Mouse (Mus musculus): ENCODE results near the gene Rnf43. TPM values are rescaled to one million over a fixed set of nuclear protein-coding genes. Genes with fewer than 3 reads are reported as not detected.

The Rnf43 gene
- total and polyA plus RNA-seq, 3 experiments = 14.6 to 17.3 TPM; not detected in 1

DNA sequence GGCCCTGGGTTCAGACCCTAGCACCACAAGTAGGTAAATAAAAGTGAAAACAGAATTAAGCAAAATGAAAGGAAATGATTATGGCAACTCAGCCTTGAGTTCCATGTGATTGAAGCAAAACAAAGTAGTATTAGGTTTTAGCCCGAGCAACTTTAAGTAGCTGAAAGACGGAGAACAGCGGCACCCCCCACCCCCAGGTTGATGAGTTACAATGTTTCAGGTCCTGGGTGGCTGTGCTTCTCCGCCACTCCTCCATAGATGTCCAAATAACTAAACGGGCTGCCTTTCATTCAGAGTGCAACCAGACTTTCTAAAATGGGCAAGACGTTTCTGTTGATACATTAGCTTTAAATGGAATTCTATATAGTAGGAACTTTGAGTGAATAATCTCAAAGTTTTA is 13.1 kb downstream of the Rnf43 start:
- no peak for DNase-seq (ENCODE audit: low read depth, low spot score)
- TF ChIP-seq TAL1 (IDR thresholded peaks at IDR 0.05; ENCODE audit: low read length) = no peak
- no peak for TF ChIP-seq NRF1 (IDR thresholded peaks at IDR 0.05; ENCODE audit: insufficient read depth, low read depth, low read length, poor library complexity, severe bottlenecking)
- no peak for TF ChIP-seq MAFK (IDR thresholded peaks at IDR 0.05; ENCODE audit: borderline replicate concordance, low read depth, low read length)
- TF ChIP-seq GATA1 (IDR thresholded peaks at IDR 0.05; ENCODE audit: low read depth, low read length) = no peak
- TF ChIP-seq POLR2AphosphoS5 (IDR thresholded peaks at IDR 0.05; ENCODE audit: borderline replicate concordance, low read depth, low read length) = no peak
- TF ChIP-seq MAZ (IDR thresholded peaks at IDR 0.05; ENCODE audit: low read depth, low read length) = no peak
- no peak for TF ChIP-seq MXI1 (IDR thresholded peaks at IDR 0.05; ENCODE audit: low read depth, low read length)
- no peak overlapping the region for H3K9ac ChIP-seq (ENCODE audit: control insufficient read depth, low read depth, low read length, poor library complexity, severe bottlenecking)

DNA sequence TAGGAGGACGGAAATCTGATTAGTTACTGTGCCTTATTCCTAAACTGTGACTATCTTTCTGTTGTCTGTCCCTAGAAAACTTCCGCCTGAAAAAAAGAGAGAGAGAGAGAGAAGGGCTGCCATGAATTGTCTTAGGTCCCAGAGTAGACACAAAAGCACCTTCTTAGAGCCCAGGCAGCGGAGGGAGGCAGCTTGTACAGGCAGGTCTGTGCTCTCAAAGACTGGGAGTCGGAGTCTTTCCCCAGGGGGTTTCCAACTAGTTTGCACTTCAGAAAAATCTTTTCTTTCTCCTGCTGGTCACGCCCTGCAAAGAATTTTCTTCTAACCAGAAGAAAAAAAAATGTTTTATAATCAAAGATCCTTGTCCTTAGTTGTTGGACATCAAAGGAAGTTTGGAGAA is 15.2 kb downstream of the Rnf43 start:
- Histone ChIP-seq H3K9me3 (replicated peaks; ENCODE audit: insufficient read depth, low read length) (no peaks in the 10 kb centered on the region), H3K79me2 (ENCODE audit: control insufficient read depth, insufficient read depth, low read length, poor library complexity) (no peaks in the 10 kb centered on the region), H3K9ac (ENCODE audit: control insufficient read depth, low read depth, low read length, poor library complexity, severe bottlenecking) (no peak overlapping the region), H3K4me1 (ENCODE audit: control insufficient read depth in 1 of 2, insufficient read depth in 2 of 2, low read length in 2 of 2) (peaks cover 0 to 5% of the 10 kb centered on the region in 2 experiments; a peak in 2 of 4 replicates), H3K27me3 (ENCODE audit: control insufficient read depth in 1 of 2, insufficient read depth in 2 of 2, low read length in 2 of 2) (no peaks in the 10 kb centered on the region), H3K36me3 (ENCODE audit: control insufficient read depth in 1 of 2, insufficient read depth in 2 of 2, low read length in 2 of 2) (no peaks in the 10 kb centered on the region), H3K4me3 (ENCODE audit: control insufficient read depth in 1 of 2, insufficient read depth in 1 of 2, low read depth in 2 of 2, low read length in 2 of 2) (no peak overlapping the region), H3K27ac (ENCODE audit: control insufficient read depth, low read depth, low read length) (no peak overlapping the region)
- TF ChIP-seq TBP (IDR thresholded peaks at IDR 0.05; ENCODE audit: low read depth, low read length) (no peak), JUND (IDR thresholded peaks at IDR 0.05; ENCODE audit: low read depth, low read length) (no peak), MAZ (IDR thresholded peaks at IDR 0.05; ENCODE audit: low read depth, low read length) (no peak), POLR2AphosphoS5 (IDR thresholded peaks at IDR 0.05; ENCODE audit: borderline replicate concordance, low read depth, low read length) (no peak), MAX (IDR thresholded peaks at IDR 0.05; ENCODE audit: low read length) (no peak), ZNF384 (IDR thresholded peaks at IDR 0.05; ENCODE audit: low read depth, low read length) (no peak), ZKSCAN1 (IDR thresholded peaks at IDR 0.05; ENCODE audit: low read depth, low read length) (no peak)
- no peak for DNase-seq (ENCODE audit: low read depth, low spot score)

More for the DNA sequence above, 13.1 kb downstream of the Rnf43 start:
- no peak overlapping the region for H3K4me3 ChIP-seq (ENCODE audit: control insufficient read depth in 1 of 2, insufficient read depth in 1 of 2, low read depth in 2 of 2, low read length in 2 of 2)
- H3K27ac ChIP-seq (ENCODE audit: control insufficient read depth, low read depth, low read length) = no peak overlapping the region
- no peaks in the 10 kb centered on the region for H3K36me3 ChIP-seq (ENCODE audit: control insufficient read depth in 1 of 2, insufficient read depth in 2 of 2, low read length in 2 of 2)
- peaks cover 0 to 5% of the 10 kb centered on the region in 2 experiments; a peak in 2 of 4 replicates for H3K4me1 ChIP-seq (ENCODE audit: control insufficient read depth in 1 of 2, insufficient read depth in 2 of 2, low read length in 2 of 2)
- H3K79me2 ChIP-seq (ENCODE audit: control insufficient read depth, insufficient read depth, low read length, poor library complexity) = no peaks in the 10 kb centered on the region
- no peaks in the 10 kb centered on the region for H3K27me3 ChIP-seq (ENCODE audit: control insufficient read depth in 1 of 2, insufficient read depth in 2 of 2, low read length in 2 of 2)
- H3K9me3 ChIP-seq (replicated peaks; ENCODE audit: insufficient read depth, low read length) = no peaks in the 10 kb centered on the region

DNA sequence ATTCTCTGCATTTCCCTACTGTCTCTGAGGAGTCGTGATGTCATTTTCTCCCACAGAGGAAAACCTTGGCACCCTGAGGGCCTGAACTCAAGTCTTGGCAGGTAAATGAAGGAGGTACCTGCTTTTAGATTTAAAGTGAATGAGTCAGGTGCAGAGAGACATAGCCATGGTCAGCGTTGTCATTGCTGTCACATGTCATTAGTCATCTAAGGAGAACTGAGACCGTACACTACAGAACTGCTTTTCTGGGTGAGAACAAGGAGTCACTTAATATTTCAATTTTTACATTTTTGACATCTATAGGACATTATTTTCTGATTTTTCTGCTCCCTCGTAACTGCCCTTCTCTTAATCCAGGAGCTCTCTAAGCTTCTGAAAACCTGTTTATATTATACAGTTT is 16.0 kb downstream of the Rnf43 start:
- TF ChIP-seq JUND (IDR thresholded peaks at IDR 0.05; ENCODE audit: low read depth, low read length) = no peak
- TF ChIP-seq POLR2AphosphoS5 (IDR thresholded peaks at IDR 0.05; ENCODE audit: borderline replicate concordance, low read depth, low read length) = no peak
- no peak for TF ChIP-seq MEF2A (IDR thresholded peaks at IDR 0.05; ENCODE audit: extremely low read depth, insufficient replicate concordance, low read depth, low read length, poor library complexity, severe bottlenecking)
- no peak for TF ChIP-seq TAL1 (IDR thresholded peaks at IDR 0.05; ENCODE audit: low read length)
- no peak for TF ChIP-seq RCOR1 (IDR thresholded peaks at IDR 0.05; ENCODE audit: low read depth, low read length)
- TF ChIP-seq POLR2AphosphoS2 (IDR thresholded peaks at IDR 0.05; ENCODE audit: low read length) = no peak
- TF ChIP-seq GATA1 (IDR thresholded peaks at IDR 0.05; ENCODE audit: low read depth, low read length) = no peak
- TF ChIP-seq KAT2A (conservative IDR thresholded peaks at IDR 0.05; ENCODE audit: low read depth, low read length) = no peak
- no peak for TF ChIP-seq USF2 (IDR thresholded peaks at IDR 0.05; ENCODE audit: borderline replicate concordance in 1 of 2, insufficient read depth in 1 of 2, low read depth in 1 of 2, low read length in 2 of 2)
- TF ChIP-seq MAX (IDR thresholded peaks at IDR 0.05; ENCODE audit: low read length) = no peak
- no peak for TF ChIP-seq SMC3 (IDR thresholded peaks at IDR 0.05; ENCODE audit: low read depth, low read length)
- no peak for TF ChIP-seq ZNF384 (IDR thresholded peaks at IDR 0.05; ENCODE audit: low read depth, low read length)
- TF ChIP-seq MXI1 (IDR thresholded peaks at IDR 0.05; ENCODE audit: low read depth, low read length) = no peak
- TF ChIP-seq BHLHE40 (IDR thresholded peaks at IDR 0.05; ENCODE audit: borderline replicate concordance, low read depth, low read length) = no peak
- no peak for TF ChIP-seq CHD2 (IDR thresholded peaks at IDR 0.05; ENCODE audit: low read length)
- no peak for TF ChIP-seq TCF12 (IDR thresholded peaks at IDR 0.05; ENCODE audit: low read depth, low read length)
- TF ChIP-seq CHD1 (IDR thresholded peaks at IDR 0.05; ENCODE audit: low read depth, low read length) = no peak
- no peak overlapping the region for H3K4me3 ChIP-seq (ENCODE audit: control insufficient read depth in 1 of 2, insufficient read depth in 1 of 2, low read depth in 2 of 2, low read length in 2 of 2)
- H3K27ac ChIP-seq (ENCODE audit: control insufficient read depth, low read depth, low read length) = no peak overlapping the region
- no peak for DNase-seq (ENCODE audit: low read depth, low spot score)
- no peaks in the 10 kb centered on the region for H3K4me1 ChIP-seq (ENCODE audit: control insufficient read depth in 1 of 2, insufficient read depth in 2 of 2, low read length in 2 of 2)
- H3K9ac ChIP-seq (ENCODE audit: control insufficient read depth, low read depth, low read length, poor library complexity, severe bottlenecking) = no peak overlapping the region
- no peaks in the 10 kb centered on the region for H3K9me3 ChIP-seq (replicated peaks; ENCODE audit: insufficient read depth, low read length)
- H3K27me3 ChIP-seq (ENCODE audit: control insufficient read depth in 1 of 2, insufficient read depth in 2 of 2, low read length in 2 of 2) = no peaks in the 10 kb centered on the region
- no peaks in the 10 kb centered on the region for H3K79me2 ChIP-seq (ENCODE audit: control insufficient read depth, insufficient read depth, low read length, poor library complexity)
- no peaks in the 10 kb centered on the region for H3K36me3 ChIP-seq (ENCODE audit: control insufficient read depth in 1 of 2, insufficient read depth in 2 of 2, low read length in 2 of 2)
